Mouse (Mus musculus) ovary, postnatal 14 days (tissue): Measurements from ENCODE around the gene Cyp4f37.
"Not testable (repeated sequence)": the region's sequence is repeated elsewhere in the genome, so short reads cannot be mapped to it uniquely, and the experiment has no call there.

Experiments used
- DNase-seq: peaks from one replicate; pipeline ENCODE4 v3.0.0; 2022; ENCODE audit warnings: low spot score

The Cyp4f37 gene

GRCm38 (mm10) chr17:32621018-32621417, at the start of gene Cyp4f37:
Cyp4f37 (plus strand) TSS chr17:32621309.
- not testable (repeated sequence) for DNase-seq

- DNase-seq = not testable (repeated sequence)
Measured at GRCm38 (mm10) chr17:32573286-32573685, 47.8 kb upstream of the Cyp4f37 start.

DNA sequence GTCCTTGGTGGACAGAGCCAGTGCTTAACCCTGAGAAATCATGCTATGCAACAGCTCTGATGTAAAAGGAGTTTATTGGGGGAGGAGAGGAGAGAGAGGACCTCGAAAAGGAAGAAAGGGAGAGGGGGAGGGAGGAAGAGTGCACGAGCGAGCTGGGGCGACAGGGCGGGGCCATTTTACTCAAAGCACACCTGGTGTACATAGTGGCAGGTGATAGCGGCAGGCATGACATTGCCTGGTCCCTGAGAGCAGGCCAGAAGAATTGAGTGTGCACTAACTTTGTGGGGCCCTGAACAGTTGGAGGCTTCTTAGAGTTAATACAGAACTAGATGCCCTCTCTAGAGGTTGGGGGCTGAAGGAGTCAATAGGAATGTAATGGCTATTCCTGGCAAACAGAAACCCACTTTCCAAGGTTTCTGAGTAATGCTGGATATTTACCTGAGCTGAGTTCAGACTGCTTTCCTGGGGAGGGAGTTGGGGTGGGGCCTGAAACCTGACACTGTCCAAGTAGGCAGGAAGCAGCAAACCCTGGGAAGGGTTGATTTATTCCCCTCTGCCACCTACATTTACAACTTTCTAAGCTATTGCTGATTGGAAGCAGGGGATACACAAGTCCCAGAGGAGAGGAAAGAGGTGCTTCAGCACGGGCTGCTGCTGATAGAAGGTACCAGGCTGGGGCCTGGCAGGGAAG, 43.5 kb upstream of the Cyp4f37 start:
- no peak for DNase-seq

- no peak for DNase-seq
Measured at GRCm38 (mm10) chr17:32596494-32596893, 24.6 kb upstream of the Cyp4f37 start.

- DNase-seq = no peak
Measured at GRCm38 (mm10) chr17:32608055-32608454, 13.1 kb upstream of the Cyp4f37 start.

- not testable (repeated sequence) for DNase-seq
Measured at GRCm38 (mm10) chr17:32610231-32610630, 10.9 kb upstream of the Cyp4f37 start.

- no peak for DNase-seq
Measured at GRCm38 (mm10) chr17:32610896-32611295, 10.2 kb upstream of the Cyp4f37 start.

DNA sequence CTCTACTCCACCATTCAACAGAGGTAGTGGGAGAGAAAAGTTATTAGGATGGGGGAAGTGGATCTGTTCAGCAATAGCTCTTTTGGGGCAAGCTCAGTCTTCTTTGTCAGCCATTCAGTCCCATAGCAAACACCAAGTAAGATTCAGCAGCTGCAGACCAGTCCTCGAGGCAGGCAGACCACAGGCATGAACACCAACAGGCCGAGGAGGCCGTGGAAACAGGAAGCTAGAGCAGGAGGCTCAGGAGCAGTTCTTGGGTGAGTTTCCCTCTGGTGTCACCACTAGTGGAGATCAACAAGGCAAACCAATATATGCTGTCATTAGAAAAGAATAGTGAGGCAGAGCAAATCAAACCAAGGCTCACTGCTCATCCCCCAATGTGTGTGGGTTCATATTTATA, 8.7 kb upstream of the Cyp4f37 start:
- no peak for DNase-seq

DNA sequence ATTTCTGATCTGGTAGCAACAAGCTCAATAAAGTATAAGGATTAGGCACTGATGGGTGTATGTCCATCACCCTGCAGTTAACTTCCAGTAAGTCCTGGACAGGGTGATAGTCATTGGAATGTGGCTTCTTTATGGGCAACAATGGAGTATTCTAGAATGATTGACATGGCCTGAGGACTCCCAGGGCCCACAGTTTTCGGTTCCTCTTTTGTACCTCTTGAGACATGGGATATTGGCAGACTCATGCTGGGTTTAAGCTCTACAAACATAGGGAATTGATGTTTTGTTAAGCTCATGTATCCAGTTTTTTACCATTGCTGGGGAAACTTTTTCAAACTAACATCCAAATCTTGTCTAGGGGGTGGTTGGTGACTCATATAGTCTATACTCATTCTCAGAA, 3.9 kb upstream of the Cyp4f37 start:
- no peak for DNase-seq

DNA sequence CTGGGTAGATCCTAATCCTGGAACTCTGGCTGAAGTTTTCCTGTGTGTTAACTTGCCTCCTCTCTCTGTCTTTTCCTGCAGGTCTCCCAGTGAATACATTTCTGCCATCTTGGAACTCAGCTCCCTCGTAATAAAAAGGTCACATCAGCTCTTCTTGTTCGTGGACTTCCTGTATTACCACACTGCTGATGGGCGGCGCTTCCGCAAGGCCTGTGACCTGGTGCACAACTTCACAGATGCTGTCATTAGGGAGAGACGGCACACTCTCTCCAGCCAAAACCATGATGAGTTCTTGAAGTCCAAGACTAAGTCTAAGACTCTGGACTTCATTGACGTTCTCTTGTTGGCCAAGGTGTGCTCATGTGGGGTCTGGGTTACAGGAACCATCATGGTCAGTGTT, 8.6 kb downstream of the Cyp4f37 start:
- DNase-seq = not testable (repeated sequence)

DNA sequence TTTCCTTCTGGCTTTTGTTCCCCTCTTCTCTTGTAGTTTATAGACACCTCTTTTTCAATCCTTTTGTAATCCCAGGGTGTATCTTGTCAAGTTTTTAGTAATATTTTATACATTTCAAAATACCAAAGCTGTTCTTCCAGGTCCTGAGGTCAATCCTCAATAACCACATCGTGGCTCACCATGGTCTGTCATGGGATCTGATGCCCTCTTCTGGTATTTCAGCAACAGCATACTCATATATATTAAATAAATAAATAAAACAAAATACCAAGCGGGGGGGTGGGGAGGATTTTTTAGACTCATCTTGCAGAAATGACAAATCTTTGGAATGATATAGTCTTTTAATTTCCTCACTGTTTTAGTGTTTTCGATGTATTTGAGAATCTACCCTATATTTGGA, 10.8 kb downstream of the Cyp4f37 start:
- no peak for DNase-seq

GRCm38 (mm10) chr17:32634242-32634971, 13.3 kb downstream of the Cyp4f37 start:
- DNase-seq = not testable (repeated sequence)

GRCm38 (mm10) chr17:32634972-32635314, 13.8 kb downstream of the Cyp4f37 start:
- DNase-seq = peak; percentile 87

GRCm38 (mm10) chr17:32636341-32636740, 15.2 kb downstream of the Cyp4f37 start:
- no peak for DNase-seq

- DNase-seq = no peak
Measured at GRCm38 (mm10) chr17:32637151-32637550, 16.0 kb downstream of the Cyp4f37 start.

GRCm38 (mm10) chr17:32646631-32647030, 25.5 kb downstream of the Cyp4f37 start:
- DNase-seq = no peak

- DNase-seq = no peak
Measured at GRCm38 (mm10) chr17:32653860-32654259, 32.8 kb downstream of the Cyp4f37 start.

DNA sequence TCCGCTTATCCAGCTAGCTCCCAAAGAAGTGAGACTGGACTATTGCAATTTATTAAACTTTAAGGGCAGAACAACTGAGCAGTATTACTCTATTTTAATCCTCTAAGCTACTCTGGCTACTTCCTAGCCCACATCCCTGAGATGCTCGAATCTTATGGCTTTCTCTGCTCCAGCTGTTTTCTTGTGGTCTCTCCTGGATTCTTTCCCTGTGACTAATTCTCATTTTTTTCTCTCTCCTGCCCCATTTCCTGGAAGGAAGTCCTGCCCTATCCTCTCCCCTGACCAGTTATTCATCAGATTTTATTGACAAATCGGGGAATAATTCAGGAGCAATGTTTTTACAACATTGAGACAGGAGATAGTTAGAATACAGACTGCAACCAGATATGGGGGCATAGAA, 35.9 kb downstream of the Cyp4f37 start:
- DNase-seq = no peak

GRCm38 (mm10) chr17:32658246-32658645, 37.1 kb downstream of the Cyp4f37 start:
- no peak for DNase-seq

- DNase-seq = peak; percentile 33
Measured at GRCm38 (mm10) chr17:32658712-32659111, 37.6 kb downstream of the Cyp4f37 start, which contains the start of gene Cyp4f40. Cyp4f40 (plus strand) TSS chr17:32658900.

DNA sequence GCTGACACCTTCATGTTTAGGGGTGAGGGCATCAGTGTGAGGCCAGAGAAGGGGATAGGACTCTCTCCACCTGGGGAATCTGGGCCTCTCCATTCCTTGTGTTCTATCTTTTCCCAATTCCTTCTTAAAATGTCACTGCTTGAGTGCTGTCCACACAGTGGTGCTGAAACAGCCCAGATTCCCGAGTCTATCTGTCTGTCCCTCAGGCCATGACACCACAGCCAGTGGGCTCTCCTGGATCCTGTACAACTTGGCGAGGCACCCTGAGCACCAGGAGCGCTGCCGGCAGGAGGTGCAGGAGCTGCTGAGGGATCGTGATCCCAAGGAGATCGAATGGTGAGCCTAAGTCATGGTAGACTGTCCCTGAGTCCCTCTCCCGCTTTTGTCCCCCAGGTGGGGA, 52.9 kb downstream of the Cyp4f37 start:
- no peak for DNase-seq

- no peak for DNase-seq
Measured at GRCm38 (mm10) chr17:32676040-32676635, 55.0 kb downstream of the Cyp4f37 start.

- peak; percentile 22 for DNase-seq
Measured at GRCm38 (mm10) chr17:32680404-32680803, 59.3 kb downstream of the Cyp4f37 start.
